Mouse (Mus musculus) G1E (cell line): ENCODE results near the gene Cers6. TPM values are rescaled to one million over a fixed set of nuclear protein-coding genes. Genes with fewer than 3 reads are reported as not detected.
A peak's percentile ranks its signal among the peaks of the same experiment; 100 is the strongest.

ENCODE experiments used
- ATAC-seq: 2 replicates; pipeline ENCODE4 v1.8.0; 2016; ENCODE audit warnings: mild to moderate bottlenecking; ENCODE audit not compliant: insufficient number of reproducible peaks, poor library complexity, low FRiP score, severe bottlenecking; ENCODE audit errors: extremely low read depth
- DNase-seq: peaks from one replicate; pipeline ENCODE4 v3.0.0; 2012; ENCODE audit warnings: low spot score
- H3K27me3 ChIP-seq: 2 replicates; pipeline ENCODE4 v1.6.1; 2012; ENCODE audit warnings: mild to moderate bottlenecking, low read length, inconsistent platforms; ENCODE audit not compliant: insufficient read depth
- H3K36me3 ChIP-seq: replicated peaks from 2 replicates; pipeline ENCODE3; 2012; ENCODE audit warnings: mild to moderate bottlenecking, inconsistent platforms
- H3K4me1 ChIP-seq: 2 replicates; pipeline ENCODE4 v1.6.1; 2012; ENCODE audit warnings: low read depth, low read length, inconsistent platforms, mixed read lengths; ENCODE audit not compliant: insufficient read depth
- H3K4me3 ChIP-seq: 2 replicates; pipeline ENCODE4 v1.5.1; 2012; ENCODE audit warnings: low read depth, mild to moderate bottlenecking, inconsistent platforms, low read length, moderate library complexity, mixed read lengths
- H3K9me3 ChIP-seq: replicated peaks from 2 replicates; pipeline ENCODE4 v1.6.1; 2012; ENCODE audit warnings: inconsistent platforms
- CTCF ChIP-seq: IDR thresholded peaks from 2 replicates; pipeline ENCODE4 v1.5.1; 2012; ENCODE audit warnings: low read depth, low read length, inconsistent platforms, mixed read lengths
- GATA1 ChIP-seq: IDR thresholded peaks from 2 replicates; pipeline ENCODE4 v1.6.1; 2012; ENCODE audit warnings: borderline replicate concordance, low read length, inconsistent platforms, mixed read lengths
- GATA2 ChIP-seq: IDR thresholded peaks from 2 replicates; pipeline ENCODE4 v1.6.1; 2012; ENCODE audit warnings: low read depth, low read length, inconsistent platforms, borderline replicate concordance
- POLR2AphosphoS5 ChIP-seq: IDR thresholded peaks from 2 replicates; pipeline ENCODE4 v1.6.1; 2012; ENCODE audit warnings: low read depth, low read length, inconsistent platforms; ENCODE audit not compliant: insufficient replicate concordance
- TAL1 ChIP-seq: conservative IDR thresholded peaks from 2 replicates; pipeline ENCODE4 v1.6.1; 2012; ENCODE audit warnings: low read depth, low read length, inconsistent platforms, mixed read lengths
- polyA plus RNA-seq: library from polyadenylated mRNA; stranded (reverse); fragments of >175 nt; gene quantifications from 2 replicates; pipeline ENCODE4 v1.2.3, GENCODE M21; 2012
- total RNA-seq, 2 experiments: library from RNA; stranded (forward) in 1 of 2; stranded (reverse) in 1 of 2; fragments of 200-1000 nt in 1 of 2; fragments of >200 nt in 1 of 2; fragmentation: Nextera tagmentation in 1 of 2; gene quantifications; 2 replicates each; pipeline ENCODE4 v1.2.3; 2014 to 2017

The Cers6 gene
- total and polyA plus RNA-seq, 3 experiments, result 14.8 to 92.4 (median 55.7) TPM

DNA sequence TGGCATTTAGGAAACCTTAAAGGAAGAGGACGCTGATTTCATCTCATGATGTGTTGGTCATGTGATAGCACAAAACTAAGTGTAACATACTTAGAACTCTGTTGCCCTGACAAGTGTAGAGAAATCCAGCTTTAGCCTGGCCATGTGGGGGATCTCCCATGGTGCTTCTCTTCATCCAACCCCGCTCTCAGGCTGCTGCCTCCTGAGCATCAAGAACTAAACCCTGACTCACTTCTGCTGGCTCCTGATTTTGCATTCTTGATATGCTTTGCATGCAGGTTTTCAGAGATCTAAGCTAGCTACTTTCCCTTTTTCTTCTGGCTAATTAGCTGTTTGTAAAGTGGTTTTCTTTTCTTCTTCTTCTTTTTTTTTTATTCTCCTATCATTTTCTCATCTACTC, 163.6 kb downstream of the Cers6 start:
- no peak for ATAC-seq
- Histone ChIP-seq H3K36me3 (peaks cover 38% of the 10 kb centered on the region), H3K4me1 (peaks cover 23% of the 10 kb centered on the region), H3K4me3 (no peak overlapping the region), H3K27me3 (no peaks in the 10 kb centered on the region), H3K9me3 (0 out of 2 replicates have a peak, but pooled peaks cover 4% of the 10 kb centered on the region)
- no peak for DNase-seq
- TF ChIP-seq GATA2, result no peak
- no peak for TF ChIP-seq CTCF
- no peak for TF ChIP-seq GATA1
- TF ChIP-seq TAL1, result no peak
- TF ChIP-seq POLR2AphosphoS5, result no peak

DNA sequence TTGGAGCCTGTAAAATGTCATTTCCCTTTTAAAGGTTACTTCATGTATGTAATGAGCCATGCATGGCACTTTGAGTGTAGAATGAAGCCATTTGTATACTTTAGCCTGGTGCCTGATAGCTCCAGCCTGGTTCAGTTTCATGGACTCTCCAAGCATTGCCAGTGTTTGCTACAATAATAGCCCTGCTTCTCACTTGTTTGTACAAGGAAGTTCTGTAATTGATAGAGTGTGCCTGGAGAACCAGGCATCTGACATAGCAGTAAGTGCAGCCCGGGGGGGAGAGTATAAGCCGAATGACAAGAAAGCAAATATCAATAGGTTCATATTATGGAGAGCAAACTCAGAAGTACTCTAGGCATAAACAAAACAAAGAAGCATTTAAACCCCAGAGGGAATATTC, 171.3 kb downstream of the Cers6 start:
- H3K36me3 ChIP-seq, result peaks cover 30% of the 10 kb centered on the region
- H3K27me3 ChIP-seq, result no peaks in the 10 kb centered on the region
- DNase-seq (no peak), ATAC-seq (no peak)
- 0 out of 2 replicates have a peak, but pooled peaks cover 4% of the 10 kb centered on the region for H3K9me3 ChIP-seq
- no peak overlapping the region for H3K4me3 ChIP-seq
- peaks cover 16% of the 10 kb centered on the region for H3K4me1 ChIP-seq
- TF ChIP-seq POLR2AphosphoS5 (no peak), GATA2 (no peak), CTCF (no peak), GATA1 (no peak), TAL1 (no peak)

DNA sequence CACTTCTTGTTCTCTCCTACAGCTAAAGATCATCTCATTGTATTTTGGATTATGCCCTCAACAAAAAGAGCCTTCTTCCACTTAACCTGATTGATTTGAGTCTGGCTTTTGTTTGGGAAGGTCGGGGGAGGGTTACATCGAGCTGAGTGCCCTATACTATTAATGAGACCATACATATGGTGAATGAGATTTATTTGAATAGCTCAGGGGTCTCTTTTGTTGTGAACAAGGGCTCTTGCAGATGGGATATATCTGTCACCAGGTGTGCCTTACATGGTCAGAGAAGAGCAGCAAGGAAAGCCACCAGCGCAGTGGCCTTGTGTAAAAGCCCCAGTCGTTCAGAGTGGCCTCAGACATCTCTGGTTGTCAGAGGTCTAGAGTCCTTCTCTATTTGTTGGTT, 174.2 kb downstream of the Cers6 start:
- Histone ChIP-seq H3K4me3 (no peak overlapping the region), H3K9me3 (no peaks in the 10 kb centered on the region), H3K27me3 (no peaks in the 10 kb centered on the region), H3K36me3 (peaks cover 23% of the 10 kb centered on the region), H3K4me1 (peaks cover 18% of the 10 kb centered on the region)
- no peak for DNase-seq
- no peak for ATAC-seq
- no peak for TF ChIP-seq POLR2AphosphoS5
- no peak for TF ChIP-seq CTCF
- TF ChIP-seq TAL1, result no peak
- no peak for TF ChIP-seq GATA2
- TF ChIP-seq GATA1, result no peak

DNA sequence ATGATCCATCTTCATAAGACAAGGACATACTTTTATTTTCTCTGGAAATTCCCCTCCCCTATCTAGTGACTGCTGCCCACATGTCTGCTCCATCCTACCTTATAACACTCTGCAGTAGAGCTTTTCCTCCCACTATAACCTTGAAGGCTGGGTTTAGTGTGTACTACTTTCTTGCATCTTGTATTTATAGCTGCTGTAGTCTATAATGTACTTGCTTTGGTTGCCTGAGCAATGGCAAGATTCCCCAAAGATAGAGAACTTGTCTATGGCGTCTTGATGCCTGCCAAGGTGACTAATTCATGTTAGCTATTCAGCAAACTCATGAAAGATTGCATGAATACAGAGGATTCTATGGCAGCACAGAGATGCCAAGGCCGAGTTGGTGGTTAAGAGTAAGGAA, 176.1 kb downstream of the Cers6 start:
- Histone ChIP-seq H3K4me3 (no peak overlapping the region), H3K9me3 (no peaks in the 10 kb centered on the region), H3K4me1 (peaks cover 9% of the 10 kb centered on the region), H3K27me3 (no peaks in the 10 kb centered on the region), H3K36me3 (peaks cover 10% of the 10 kb centered on the region)
- no peak for DNase-seq
- TF ChIP-seq GATA2 (no peak), TAL1 (no peak), GATA1 (no peak), CTCF (no peak), POLR2AphosphoS5 (no peak)
- no peak for ATAC-seq

DNA sequence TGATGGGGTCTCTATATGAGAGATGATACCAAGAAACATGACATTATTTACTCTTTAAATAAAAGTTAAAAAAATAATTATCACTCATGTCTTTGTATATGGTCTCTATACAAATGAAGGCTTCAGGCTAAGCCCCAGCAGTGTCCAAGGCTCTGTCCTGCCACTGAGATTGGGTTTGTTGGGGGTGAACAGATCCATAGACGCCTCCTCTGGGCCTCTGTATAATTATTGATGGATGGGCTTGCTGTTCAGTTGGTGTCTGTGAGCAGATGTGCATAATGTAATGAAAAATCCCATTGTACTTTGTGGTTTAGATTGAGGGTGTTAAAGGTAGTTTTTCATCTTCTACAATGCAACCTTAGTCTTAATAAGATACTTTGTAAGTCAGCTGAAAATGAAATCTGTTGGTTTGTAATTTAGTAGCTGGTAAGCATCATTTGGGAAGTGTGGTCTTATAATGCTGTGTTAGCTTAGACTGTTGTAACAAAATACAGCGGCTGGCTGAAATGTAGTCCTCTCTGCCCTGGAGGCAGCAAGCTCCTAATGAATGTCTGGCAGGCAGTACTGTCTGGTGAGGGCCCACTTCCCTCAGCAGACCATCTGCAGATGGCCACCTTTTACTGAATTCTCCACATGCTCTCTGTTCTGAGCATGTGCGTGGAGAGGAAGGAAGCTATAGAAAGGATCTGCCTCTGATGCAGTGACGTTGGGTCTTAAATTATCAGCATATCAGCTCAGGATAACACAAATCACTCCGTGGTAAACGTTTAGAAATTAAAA, 181.3 kb downstream of the Cers6 start:
- no peak for TF ChIP-seq TAL1
- no peak for TF ChIP-seq GATA2
- H3K36me3 ChIP-seq, result peaks cover 30% of the 10 kb centered on the region

DNA sequence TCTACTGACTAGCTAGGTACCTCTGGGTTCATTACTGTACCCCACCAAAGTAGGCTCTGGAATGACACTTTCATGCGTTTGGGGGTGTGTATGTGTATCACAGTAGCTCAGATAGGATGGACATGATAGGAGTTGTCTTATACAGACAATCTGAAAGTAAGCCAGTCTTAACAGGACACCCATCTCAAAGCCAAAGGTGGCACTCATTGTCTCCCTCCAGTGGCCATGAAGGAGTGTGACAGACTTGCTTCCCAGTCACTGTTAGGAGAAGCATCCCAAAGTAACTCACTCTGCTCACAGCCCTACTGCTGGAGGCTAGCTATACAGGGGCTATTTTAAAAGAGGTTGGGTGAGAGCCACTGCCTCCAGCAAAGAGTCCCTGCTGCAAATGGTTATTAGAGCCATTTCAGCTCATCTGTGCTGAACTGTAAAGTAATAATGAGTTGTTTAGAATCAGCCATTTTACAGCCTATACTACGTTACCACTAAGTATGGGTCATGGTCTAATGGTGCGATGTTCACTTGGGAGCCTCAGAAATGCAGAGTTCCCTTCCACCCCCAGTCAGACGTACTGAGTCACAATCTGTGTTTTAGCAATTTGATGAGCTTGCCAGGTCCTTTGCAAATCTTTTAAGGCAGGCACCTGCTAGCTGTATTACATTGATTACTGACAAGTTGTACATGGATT, 182.3 kb downstream of the Cers6 start:
- ATAC-seq, result peak; percentile 78

More for the DNA sequence above, 181.3 kb downstream of the Cers6 start:
- no peak for ATAC-seq
- Histone ChIP-seq H3K4me3 (no peak overlapping the region), H3K4me1 (peaks cover 20% of the 10 kb centered on the region), H3K9me3 (no peaks in the 10 kb centered on the region), H3K27me3 (no peaks in the 10 kb centered on the region)
- no peak for DNase-seq

More for the DNA sequence above, 182.3 kb downstream of the Cers6 start:
- Histone ChIP-seq H3K36me3 (peaks cover 38% of the 10 kb centered on the region), H3K9me3 (no peaks in the 10 kb centered on the region), H3K4me3 (no peak overlapping the region), H3K4me1 (peaks cover 20% of the 10 kb centered on the region), H3K27me3 (no peaks in the 10 kb centered on the region)
- peak; percentile 23 for DNase-seq
- TF ChIP-seq GATA1 (no peak), TAL1 (no peak), CTCF (peak; percentile 84)
